13 mouse cellular contexts compared by ENCODE assay signal in the genomic region with DNA sequence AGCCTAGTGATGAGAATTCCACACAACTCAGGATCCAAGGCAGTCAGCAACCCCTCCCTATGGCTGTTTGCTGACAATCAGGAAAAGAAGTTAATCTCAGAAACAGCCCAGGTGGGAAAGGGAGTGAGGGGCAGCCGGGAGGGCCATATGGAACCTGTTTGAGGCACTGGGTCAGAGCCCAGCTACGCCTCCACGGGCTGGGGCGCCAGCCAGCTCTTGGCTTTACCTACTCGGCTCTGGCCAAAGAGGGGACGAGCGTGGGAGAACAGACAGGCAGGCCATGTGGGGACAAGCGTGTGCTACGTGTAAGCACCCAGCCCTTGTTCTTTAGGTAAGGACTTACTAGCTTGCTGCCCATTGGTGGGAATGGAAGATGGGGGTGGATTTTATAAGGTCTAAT.
A peak's percentile ranks its signal among the peaks of the same experiment; 100 is the strongest.
DNase-seq lines count a peak whose midpoint lies in the region; ATAC-seq and TF ChIP-seq lines count a peak whose summit lies in the region.
"Had no signal": no experiment of that assay in that cellular context is flagged by ENCODE, and none has a peak within 500 bp of the region (broad histone marks: within the 10 kb centered on the region; RNA-seq: fewer than 3 reads in every experiment).

No protein-coding gene starts in this region.

- H3K9me3 ChIP-seq in limb, embryonic 12.5 days = no peaks in the 10 kb centered on the region
- H3K9me3 ChIP-seq in limb, embryonic 10.5 days (replicated peaks) = no peaks in the 10 kb centered on the region
- no peaks in the 10 kb centered on the region for H3K9me3 ChIP-seq in limb, embryonic 14.5 days (ENCODE audit: control insufficient read depth, low read length)
- H3K9me3 ChIP-seq: midbrain, embryonic 12.5 days had no signal

- intact Hi-C loops in left cerebral cortex, postnatal 36 days (cut with DNase I) = no loop called here

- no peak overlapping the region for H3K4me3 ChIP-seq in limb, embryonic 12.5 days (replicated peaks)
- H3K4me3 ChIP-seq in limb, embryonic 10.5 days = no peak overlapping the region
- H3K4me3 ChIP-seq in limb, embryonic 14.5 days (replicated peaks; ENCODE audit: low read length) = no peak overlapping the region
- H3K4me3 ChIP-seq: erythroblast, embryonic 14.5 days; midbrain, embryonic 12.5 days; myocyte had no signal

- WGBS in limb, embryonic 12.5 days = 59% methylated on average over 9 of the region's 9 CpGs
- WGBS in limb, embryonic 10.5 days = 75% methylated on average over 9 of the region's 9 CpGs
- WGBS in limb, embryonic 14.5 days = 43% methylated on average over 9 of the region's 9 CpGs

- no peaks in the 10 kb centered on the region for H3K27me3 ChIP-seq in limb, embryonic 12.5 days
- H3K27me3 ChIP-seq in limb, embryonic 10.5 days (ENCODE audit: low read depth, poor library complexity, severe bottlenecking) = 0 out of 2 replicates have a peak, but pooled peaks cover 3% of the 10 kb centered on the region
- no peaks in the 10 kb centered on the region for H3K27me3 ChIP-seq in limb, embryonic 14.5 days (ENCODE audit: control insufficient read depth, insufficient read depth, low read length)
- H3K27me3 ChIP-seq: midbrain, embryonic 12.5 days had no signal

- H3K36me3 ChIP-seq in limb, embryonic 12.5 days = no peaks in the 10 kb centered on the region
- H3K36me3 ChIP-seq in limb, embryonic 10.5 days = no peaks in the 10 kb centered on the region
- no peaks in the 10 kb centered on the region for H3K36me3 ChIP-seq in limb, embryonic 14.5 days (ENCODE audit: control insufficient read depth, insufficient read depth, low read length)
- H3K36me3 ChIP-seq: midbrain, embryonic 12.5 days had no signal

- ATAC-seq in limb, embryonic 12.5 days (ENCODE audit: insufficient number of reproducible peaks, insufficient read depth, low FRiP score, low TSS enrichment, low read depth) = 0 out of 2 replicates have a peak, but pooled peaks have one; percentile 26
- ATAC-seq in limb, embryonic 14.5 days (ENCODE audit: low FRiP score, low read depth) = peak; percentile 30; the same call in 1 of the 2 replicates

- peaks cover 13% of the 10 kb centered on the region for H3K4me1 ChIP-seq in limb, embryonic 12.5 days (replicated peaks)
- peaks cover 8% of the 10 kb centered on the region for H3K4me1 ChIP-seq in limb, embryonic 10.5 days
- H3K4me1 ChIP-seq in limb, embryonic 14.5 days (ENCODE audit: control insufficient read depth, insufficient read depth, low read length) = peaks cover 5% of the 10 kb centered on the region; the same call in 1 of the 2 replicates
- H3K4me1 ChIP-seq: midbrain, embryonic 12.5 days had no signal

- H3K9ac ChIP-seq in limb, embryonic 12.5 days (replicated peaks) = no peak overlapping the region
- H3K9ac ChIP-seq in limb, embryonic 14.5 days (ENCODE audit: low read depth, low read length, severe bottlenecking) = no peak overlapping the region
- H3K9ac ChIP-seq: midbrain, embryonic 12.5 days had no signal

- no peak overlapping the region for H3K4me2 ChIP-seq in limb, embryonic 12.5 days
- H3K4me2 ChIP-seq in limb, embryonic 14.5 days (replicated peaks; ENCODE audit: low read depth, low read length, severe bottlenecking) = no peak overlapping the region
- H3K4me2 ChIP-seq: liver, embryonic 11.5 days; midbrain, embryonic 12.5 days had no signal

- peak; percentile 18 for DNase-seq in adrenal gland, postnatal 25 days
- no peak for DNase-seq in adrenal gland, adult 2 months
- no peak for DNase-seq in limb, embryonic 10.5 days (ENCODE audit: low spot score)
- peak; percentile 82 for DNase-seq in cerebellum, adult 8-10 months
- no peak for DNase-seq in limb, embryonic 14.5 days (ENCODE audit: low spot score)
- DNase-seq in kidney, postnatal 4 days = no peak
- no peak for DNase-seq in left cerebral cortex, postnatal 36 days (ENCODE audit: low spot score in 2 of 2)
- DNase-seq: thymus, postnatal 36 days had no signal

- peak overlapping the region; percentile 12; the same call in 1 of the 2 replicates for H3K27ac ChIP-seq in limb, embryonic 12.5 days
- H3K27ac ChIP-seq in limb, embryonic 10.5 days = no peak overlapping the region
- no peak overlapping the region for H3K27ac ChIP-seq in limb, embryonic 14.5 days (replicated peaks; ENCODE audit: low read depth, low read length)
- H3K27ac ChIP-seq: midbrain, embryonic 12.5 days had no signal

- TF ChIP-seq POLR2A in limb, embryonic 14.5 days (IDR thresholded peaks at IDR 0.05; ENCODE audit: borderline replicate concordance, extremely low read depth, insufficient read depth, insufficient read length) = no peak

Comparison
In these comparisons a context has a peak if more than half of its experiments do, and no peak if none do; other contexts are left out.
1. DNase-seq: peak in adrenal gland, postnatal 25 days (single experiment) and cerebellum, adult 8-10 months (single experiment); none in adrenal gland, adult 2 months (single experiment), limb, embryonic 10.5 days (single experiment), limb, embryonic 14.5 days (single experiment), kidney, postnatal 4 days (0 of 2) and left cerebral cortex, postnatal 36 days (0 of 2).